Mouse (Mus musculus) megakaryocyte progenitor cell, adult 5-6 weeks (primary cell): ENCODE measurements at regions not wholly inside any gene's neighbourhood (a gene's known extent, or its start where the extent isn't known, plus 50 kb on each side); places are given as distances from the start of the nearest gene placed in this dataset.

Experiments used
- ATAC-seq: replicated peaks from 2 replicates; pipeline ENCODE4 v1.8.0; 2016; ENCODE audit warnings: mild to moderate bottlenecking, moderate TSS enrichment, inconsistent platforms; ENCODE audit not compliant: poor library complexity

DNA sequence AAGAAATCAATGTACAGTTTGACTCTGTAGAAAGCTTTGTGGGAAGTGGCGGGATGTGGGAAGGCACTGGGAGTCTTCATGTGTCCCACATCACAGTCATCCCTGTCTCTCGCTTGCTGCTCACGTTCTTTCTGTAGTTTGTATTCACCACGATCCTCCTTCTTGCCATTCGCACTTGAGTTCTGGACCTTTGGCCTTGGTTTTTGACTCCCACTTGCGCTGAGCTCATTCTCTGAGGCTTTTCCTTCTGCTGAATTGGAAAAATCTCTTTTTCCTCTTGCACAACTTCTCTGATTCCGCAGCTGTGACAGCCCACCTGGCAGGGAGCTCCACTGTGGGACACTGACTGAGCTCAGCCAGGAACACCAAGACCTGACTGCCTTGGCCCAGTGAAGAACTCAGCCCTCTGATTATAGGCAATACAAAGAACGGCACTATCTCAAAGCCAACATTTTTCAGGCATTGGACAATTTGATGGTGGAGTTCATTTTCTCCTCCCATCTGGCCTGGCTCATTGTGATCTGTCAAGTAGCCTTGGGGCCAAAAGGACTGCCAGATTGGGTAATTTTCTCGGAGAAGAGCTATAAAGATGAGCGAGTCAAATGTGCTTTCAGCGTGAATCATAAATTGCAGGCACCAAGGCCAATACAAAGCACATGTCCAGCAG lies 299.9 kb downstream of the Plpp3 start:
- no peak for ATAC-seq

DNA sequence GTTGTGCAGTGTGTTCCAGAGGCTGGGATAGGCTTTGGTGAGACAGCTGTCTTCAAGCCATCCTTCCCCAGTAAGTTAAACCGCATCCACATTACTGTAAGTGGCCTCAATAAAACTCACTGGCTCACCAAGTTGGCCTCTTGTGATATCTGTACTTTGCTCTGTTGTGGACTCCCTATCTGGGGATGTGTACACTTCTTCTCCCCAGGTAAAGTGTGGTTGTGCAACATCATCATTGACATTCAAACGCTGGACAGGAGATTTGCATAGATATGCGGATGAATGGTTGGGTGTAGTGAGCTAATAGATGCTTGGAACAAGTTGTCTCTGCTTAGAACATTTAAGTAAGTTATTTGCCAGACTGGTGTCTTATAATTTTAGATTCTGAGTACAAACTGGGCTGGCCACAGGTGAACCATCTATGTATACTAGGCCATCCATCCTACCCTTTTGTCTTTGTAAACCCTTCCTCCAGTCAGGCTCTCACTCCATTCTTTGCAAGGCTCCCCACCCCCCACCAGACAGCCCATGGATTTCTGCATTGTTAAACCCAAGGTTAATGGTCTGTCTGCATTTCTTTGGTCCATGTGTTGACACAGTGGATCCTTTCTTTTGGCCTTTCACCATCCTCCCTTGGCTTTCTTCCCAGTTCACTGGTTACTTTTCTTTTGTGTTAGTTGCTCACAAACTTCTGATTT lies 303.0 kb downstream of the Plpp3 start:
- ATAC-seq = no peak

DNA sequence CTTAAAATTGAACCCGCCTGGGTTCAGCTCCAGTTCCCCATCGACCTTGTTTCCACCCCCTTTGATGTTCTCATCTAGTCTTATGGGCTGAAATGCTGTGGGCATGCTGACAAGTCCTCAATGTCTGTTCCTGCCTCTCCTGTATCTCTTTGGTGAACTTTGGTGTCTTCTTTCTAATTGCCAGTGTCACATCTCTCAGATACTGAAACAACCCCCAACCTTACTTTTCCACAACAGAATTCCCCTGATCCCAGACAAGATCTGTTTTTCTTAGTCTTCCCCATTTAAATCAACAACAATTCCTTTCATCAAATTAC lies 303.5 kb downstream of the Plpp3 start:
- ATAC-seq = no peak

DNA sequence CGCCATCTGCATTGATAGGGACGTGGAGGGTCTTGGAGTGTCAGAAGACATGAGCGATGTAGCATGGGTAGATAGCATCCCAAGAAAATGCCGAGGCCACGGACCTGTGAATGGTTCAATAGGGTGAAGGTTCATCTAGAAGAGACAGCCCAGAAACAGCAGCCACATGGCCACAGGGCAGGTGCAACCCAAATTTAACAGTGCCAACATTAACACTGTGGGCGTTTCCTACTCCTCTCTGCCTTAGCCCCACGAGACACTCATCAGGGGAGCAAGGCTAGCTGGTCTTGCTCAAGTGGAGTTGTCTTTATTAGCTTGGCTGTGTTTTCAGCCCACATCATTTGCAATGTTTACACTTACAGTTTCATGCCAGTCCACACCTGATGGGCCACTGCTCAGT lies 310.7 kb downstream of the Plpp3 start:
- ATAC-seq = no peak

DNA sequence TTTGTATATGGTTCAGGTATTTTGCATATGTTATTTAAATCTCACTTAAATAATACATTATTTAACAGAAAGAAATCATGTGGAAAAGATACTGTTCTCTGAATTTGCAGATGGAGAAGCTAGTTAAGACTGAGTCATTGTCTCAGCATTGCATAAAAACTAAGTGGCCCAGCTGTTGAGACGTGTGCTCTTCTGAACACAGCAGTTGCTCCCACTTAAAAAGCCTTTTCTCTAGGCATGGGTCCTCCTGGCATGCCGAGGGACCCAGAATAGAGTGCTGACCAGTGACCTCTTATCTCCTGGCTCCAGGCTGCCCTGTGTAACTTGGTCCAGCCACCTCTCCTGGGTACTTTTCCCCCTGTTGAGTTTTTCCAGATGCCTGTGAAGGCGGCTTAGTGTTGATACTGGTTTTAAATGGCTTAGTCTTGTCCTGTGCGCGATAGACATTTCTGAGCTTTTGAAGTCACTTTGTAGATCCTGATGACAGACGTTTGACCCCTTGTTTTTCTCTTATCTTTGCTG lies 312.2 kb downstream of the Plpp3 start:
- no peak for ATAC-seq

DNA sequence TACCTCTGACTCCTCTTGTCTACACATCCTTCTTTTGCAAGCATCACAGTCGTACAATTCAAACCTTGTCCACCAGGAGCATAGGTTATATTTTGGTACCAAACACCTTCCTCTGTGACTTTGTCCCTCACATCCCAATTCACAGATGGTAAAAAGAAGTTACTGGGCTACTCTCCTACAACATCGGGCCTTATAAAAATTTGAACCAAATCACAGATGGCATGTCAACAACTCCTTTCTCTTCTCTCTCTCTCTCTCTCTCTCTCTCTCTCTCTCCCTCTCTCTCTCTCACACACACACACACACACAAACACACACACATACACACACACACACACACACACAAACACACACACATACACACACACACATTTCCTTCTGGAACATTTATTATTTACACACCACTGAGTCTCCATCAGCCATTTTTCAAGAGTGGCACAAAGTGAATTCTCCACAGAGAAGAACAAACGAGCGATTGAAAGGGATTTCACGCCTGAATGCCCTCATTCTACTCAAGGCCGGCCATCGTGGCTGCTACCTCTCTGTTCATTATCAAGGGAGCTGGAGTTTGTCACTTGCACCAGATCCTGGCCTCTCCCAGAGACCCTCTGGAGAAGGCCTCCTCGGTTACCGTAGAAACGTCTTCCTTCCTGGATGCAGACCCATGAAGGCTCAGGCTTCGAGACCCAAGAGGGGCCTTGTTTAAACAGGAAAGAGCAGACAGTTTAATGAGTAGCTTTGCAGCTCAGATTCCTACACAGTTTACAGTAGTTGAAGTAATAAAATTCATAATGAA lies 314.7 kb upstream of the Gm12728 start:
- ATAC-seq = no peak

DNA sequence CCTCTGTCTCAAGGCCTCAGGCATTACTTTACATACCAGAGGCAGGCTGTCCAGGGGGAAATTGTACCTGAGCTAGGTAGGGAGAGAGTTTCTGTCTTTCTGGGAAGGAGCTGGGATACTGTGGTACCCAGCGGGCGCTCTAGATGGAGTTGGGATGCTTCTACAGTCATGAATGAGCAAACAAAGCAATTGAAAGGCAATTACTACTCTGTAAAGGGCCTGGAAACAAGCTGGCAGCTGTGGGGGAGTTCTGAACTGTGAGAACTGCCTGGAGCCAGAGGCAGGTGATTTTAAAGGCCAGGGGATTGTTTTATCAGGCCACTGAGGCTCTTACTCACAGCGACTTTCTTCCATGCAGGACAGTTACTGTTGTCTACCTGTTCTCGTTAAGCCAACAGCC lies 313.3 kb upstream of the Gm12728 start:
- no peak for ATAC-seq

DNA sequence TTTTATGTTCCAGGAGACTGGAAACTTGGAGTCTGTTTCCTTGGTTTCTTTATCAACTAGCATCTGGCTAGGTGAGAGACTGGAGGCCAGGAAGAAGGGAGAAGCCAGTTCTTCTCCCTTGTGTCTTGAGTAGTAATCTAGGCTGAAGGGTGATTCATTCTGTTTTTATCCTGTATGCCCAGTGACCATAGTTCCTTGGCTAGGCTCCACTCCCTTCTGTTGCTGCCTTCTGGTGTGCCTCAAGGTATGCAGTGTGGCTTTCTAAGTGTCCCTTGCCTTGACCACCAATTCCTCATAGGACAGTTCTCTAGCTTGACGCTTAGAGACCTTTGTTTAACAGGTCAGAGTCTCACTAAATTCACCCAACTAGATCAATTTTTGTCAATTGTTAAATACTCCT lies 303.3 kb upstream of the Gm12728 start:
- ATAC-seq = no peak

DNA sequence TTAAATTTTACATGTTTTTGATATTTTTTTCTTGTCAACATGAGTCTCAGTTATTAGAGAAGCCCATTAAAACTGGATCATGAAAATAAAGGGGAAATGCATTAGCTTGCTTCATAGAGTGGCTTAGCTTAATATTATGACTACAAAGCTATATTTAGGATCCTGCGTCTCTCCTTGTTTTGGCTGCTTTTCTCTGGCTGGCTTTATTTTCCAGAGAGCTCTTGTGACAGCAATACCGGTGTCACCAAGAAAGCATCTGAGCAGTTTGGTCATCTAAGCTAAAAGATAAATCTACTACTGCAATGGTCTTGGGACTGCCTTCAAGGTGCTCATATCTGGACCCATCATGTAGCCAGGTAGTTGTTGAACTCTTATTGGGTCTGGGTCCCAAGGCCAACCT lies 293.5 kb upstream of the Gm12728 start:
- ATAC-seq = no peak

DNA sequence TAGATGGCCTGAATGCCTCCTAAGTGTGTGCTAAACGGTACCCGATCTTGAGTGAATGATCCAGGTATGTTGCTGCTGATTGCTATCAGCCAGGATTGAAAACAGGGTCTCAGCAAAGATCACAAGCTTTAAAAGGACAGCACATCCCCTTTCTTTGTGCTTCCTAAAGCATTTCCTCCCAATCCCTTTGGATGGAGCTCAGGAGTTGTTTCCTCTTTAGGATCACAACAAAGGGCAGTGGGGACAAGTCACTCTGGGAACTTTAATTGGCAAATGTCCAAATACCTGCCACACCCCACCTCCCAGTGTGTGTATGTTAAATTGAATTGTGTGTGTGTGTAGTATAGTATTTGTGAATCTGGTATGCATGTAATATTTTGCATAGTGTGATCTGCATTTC lies 283.5 kb upstream of the Gm12728 start:
- no peak for ATAC-seq

DNA sequence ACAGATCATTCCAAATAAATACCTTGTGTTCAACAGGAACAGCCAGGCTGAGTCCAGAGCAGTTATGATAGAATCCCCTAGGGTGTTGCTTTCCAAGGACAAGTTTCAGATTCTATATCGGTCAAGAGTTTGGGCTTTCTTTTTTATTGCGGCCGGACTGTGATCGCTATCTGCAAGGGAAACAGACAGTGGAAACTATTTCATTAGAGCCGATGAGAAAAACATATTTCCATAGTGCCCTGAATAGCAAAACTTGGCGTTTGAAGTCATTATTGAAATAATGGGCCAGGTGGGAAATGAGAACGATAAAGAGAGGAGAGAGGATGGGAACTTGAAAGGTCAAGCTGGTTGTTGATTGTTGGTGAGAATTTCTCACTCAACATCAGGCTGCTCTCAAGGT lies 282.4 kb upstream of the Gm12728 start:
- no peak for ATAC-seq

DNA sequence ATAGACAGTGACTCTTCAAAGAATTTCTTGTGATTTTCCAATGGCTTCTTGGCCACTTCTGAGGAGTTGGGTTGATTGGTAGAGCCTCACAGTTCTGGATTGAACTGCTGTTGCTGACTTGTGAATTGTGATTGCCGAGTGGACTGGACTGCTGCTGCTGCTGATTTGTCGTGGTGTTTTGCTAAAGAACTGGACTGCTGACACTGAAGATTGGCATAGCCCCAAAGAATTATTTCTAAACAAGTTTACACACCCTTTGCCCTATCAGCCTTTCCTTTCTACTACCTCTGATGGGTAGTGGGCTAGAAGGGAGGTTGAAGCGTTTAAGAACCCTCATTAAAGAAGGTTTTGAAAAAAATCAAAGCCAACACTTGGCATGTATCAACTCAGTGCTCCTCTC lies 280.6 kb upstream of the Gm12728 start:
- no peak for ATAC-seq

DNA sequence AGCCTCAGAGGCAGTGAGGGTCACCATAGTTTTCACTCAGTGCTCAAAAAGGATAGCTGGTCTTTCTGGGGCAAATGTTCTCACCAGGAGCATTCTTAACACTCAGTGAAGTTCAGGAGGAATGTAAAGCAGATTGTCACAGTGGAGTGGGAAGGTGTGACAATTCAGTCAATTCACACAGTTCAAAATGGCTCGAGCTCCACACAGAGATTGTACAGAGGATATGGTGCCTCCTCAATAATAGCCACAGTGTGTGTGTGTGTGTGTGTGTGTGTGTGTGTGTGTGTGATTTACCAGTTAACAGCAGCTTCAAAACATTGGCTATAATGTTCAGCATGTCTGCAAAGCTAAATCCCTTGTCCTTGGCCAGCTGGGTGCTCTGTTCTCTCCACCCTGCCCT lies 279.3 kb upstream of the Gm12728 start:
- ATAC-seq = no peak

DNA sequence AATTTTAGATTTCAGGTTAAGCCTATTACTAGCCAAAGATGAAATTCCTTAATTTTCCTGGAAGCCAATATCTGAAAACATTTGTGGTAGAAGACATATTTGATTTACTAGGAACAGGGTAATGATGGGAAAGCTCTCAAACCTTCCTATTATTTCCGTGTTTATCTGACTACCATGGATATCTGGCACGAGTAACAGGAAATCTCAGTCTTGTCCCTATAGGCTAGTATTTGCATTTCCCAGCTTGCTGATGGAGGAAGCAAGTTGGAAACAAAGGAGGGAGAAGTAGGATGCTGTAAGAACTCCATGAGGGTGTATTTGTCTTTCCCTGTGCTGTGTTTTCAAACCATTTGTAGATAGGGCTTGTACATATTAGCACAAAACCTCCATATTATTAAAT lies 264.5 kb upstream of the Gm12728 start:
- ATAC-seq = no peak

DNA sequence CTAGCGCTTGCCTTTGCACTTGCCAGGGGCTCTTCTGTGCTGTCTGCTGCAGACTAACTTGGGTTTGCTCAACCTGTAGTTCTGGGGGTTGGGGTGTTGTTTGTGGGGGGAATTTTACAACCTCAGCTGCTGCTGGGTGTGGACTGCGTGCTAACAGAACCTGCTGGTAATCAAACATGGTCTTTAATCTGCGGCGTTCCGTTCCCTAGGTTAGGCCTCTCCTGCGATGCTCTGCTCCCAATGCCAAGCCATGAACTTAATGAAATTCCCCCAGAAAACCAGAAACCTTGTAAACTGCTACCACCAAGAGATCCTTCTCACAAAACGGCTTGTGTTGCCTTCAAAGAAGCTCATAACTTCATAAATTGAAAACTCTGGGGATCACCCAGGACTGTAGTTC lies 262.9 kb upstream of the Gm12728 start:
- no peak for ATAC-seq

DNA sequence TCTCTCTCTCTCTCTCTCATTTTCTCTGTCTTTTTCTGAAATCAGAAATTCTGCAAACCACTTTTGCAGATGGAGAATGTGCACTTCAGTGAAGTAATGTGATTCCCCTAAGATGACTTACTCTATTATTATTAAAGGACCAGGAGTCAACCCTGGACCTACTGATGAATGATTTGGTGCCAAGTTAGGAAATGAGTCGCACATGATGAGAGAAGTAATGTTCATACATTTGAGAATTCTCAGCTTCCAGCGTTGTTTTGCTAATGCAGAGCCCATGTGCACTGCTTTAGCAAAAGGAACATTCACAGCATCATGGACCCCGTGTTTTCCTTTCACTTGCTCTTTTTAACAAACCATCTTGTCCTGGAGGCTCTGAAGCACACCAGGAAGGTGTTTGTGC lies 262.4 kb upstream of the Gm12728 start:
- no peak for ATAC-seq

DNA sequence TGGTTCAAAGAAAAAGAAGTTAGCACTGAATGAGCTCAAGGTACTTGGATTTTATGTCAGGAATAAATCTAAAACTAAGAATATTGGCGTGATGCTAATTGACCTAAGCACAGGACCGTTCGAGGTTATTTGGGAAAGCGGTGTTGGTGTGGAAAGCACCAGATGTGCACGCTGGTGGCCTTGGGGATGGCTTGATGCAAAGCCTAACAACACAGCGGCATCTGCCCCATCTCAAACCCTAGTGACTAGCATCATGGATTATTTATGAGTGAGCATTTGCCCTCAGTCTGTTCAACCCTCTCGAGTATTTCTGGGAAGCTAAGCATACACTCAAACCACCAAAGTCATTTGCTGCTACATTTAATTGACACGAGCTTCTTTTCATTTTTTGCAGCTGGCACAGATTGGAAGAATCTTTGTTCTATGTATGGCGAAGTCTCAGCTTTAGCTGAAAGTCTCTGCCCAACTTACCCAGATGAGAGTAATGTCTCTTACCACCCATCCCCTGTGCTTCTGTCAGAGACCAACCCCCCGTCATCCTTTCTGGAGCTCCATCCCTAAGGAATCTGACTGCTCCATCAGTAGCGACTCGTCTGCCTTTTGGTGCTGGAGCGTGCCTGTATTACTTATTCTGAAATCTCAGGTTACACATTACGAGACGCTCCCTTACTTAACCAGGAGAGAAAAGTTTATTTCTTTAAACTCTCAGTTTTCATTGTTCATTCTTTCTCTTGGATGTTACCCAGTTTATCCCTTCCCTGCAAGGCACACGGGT lies 257.8 kb upstream of the Gm12728 start:
- no peak for ATAC-seq

DNA sequence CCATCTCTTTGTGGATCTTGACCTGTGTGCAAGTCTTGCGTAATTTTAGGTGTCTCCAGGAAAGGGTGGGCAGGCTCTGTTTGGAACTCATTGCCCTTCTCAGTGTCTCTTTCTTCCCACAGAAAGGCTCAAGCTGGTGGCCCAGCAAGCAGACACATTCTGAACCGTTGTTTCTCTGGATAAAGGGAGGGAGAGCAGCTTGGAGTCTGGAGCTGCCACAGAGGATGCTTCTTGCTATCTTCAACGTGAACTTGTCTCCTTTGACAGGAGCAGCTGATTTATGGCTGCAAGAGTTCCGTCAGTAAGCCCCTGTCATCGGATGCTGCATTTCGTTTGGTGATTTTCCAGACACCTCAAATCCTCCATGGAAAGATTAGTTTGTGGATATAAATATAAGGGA lies 254.2 kb upstream of the Gm12728 start:
- ATAC-seq = no peak

DNA sequence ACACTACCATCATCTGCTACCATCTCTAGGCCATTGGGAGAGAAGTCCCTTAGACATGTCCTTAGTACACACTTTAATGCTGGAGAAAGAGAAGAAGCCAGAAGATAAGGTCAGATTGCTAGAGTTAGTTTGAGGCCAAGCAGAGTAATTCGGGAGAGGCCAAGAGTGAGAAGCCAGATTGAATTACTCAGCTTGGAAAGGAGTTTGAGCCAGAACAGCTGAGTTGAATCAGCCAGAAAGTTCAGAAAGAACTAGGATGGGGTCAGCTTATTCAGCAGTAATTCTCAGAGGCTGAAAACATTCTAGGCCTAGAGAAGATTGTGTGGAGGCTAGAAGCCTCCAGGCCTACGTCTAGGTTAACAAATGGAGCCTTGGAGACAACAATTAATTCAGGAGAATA lies 244.2 kb upstream of the Gm12728 start:
- ATAC-seq = no peak

DNA sequence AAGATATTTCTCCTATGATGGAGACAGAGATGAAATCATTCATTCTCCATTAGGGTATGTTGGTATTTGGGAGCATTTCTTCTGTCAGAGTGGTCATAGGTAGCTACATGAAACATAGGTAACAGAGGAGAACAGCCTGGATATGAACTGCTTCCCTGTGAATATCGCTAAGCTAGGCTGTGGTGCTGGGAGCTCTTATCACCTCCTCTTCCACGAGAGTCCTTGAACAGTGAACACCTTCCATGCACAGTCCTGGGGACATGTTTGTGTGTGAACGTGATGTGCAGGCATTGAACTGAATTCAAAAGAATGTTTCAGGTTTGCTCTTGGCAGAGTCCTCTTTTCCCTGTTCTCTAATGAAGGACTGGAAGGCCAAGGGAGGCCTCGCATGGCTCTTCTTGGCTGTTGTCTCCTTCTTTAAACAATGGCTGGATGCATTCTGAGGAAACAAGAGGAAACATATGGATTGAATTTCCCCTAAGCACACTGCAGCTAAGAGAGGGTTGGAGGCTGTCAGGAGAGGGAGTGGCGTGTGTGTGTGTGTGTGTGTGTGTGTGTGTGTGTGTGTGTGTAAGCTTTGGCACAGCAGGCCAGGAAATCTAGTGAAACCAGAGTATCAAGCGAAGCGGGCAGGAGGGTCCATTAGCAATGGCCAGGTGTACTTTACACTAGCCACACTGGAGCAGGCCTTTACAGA lies 239.8 kb upstream of the Gm12728 start:
- no peak for ATAC-seq
